Mouse (Mus musculus) megakaryocyte progenitor cell, adult 5-6 weeks (primary cell): ENCODE measurements at regions not wholly inside any gene's neighbourhood (a gene's known extent, or its start where the extent isn't known, plus 50 kb on each side); places are given as distances from the start of the nearest gene placed in this dataset.
A peak's percentile ranks its signal among the peaks of the same experiment; 100 is the strongest.
"Not testable (repeated sequence)": the region's sequence is repeated elsewhere in the genome, so short reads cannot be mapped to it uniquely, and the experiment has no call there.

Source experiments
- ATAC-seq: replicated peaks from 2 replicates; pipeline ENCODE4 v1.8.0; 2016; ENCODE audit warnings: mild to moderate bottlenecking, moderate TSS enrichment, inconsistent platforms; ENCODE audit not compliant: poor library complexity

- no peak for ATAC-seq
Measured at GRCm38 (mm10) chr8:90058631-90059166, 289.4 kb downstream of the Tox3 start.

GRCm38 (mm10) chr8:90056331-90056730, 291.8 kb downstream of the Tox3 start:
- no peak for ATAC-seq

GRCm38 (mm10) chr8:90046779-90047178, 301.4 kb downstream of the Tox3 start:
- no peak for ATAC-seq

GRCm38 (mm10) chr8:90036436-90036835, 311.7 kb downstream of the Tox3 start:
- no peak for ATAC-seq

- no peak for ATAC-seq
Measured at GRCm38 (mm10) chr8:90032572-90032971, 315.6 kb downstream of the Tox3 start.

GRCm38 (mm10) chr8:90031220-90031619, 316.9 kb downstream of the Tox3 start:
- no peak for ATAC-seq

GRCm38 (mm10) chr8:90017958-90018357, 330.2 kb downstream of the Tox3 start:
- not testable (repeated sequence) for ATAC-seq

GRCm38 (mm10) chr8:90013755-90014154, 334.4 kb downstream of the Tox3 start:
- ATAC-seq: no peak

- ATAC-seq: no peak
Measured at GRCm38 (mm10) chr8:90011682-90012409, 336.3 kb downstream of the Tox3 start.

- no peak for ATAC-seq
Measured at GRCm38 (mm10) chr8:90009431-90009830, 338.7 kb downstream of the Tox3 start.

GRCm38 (mm10) chr8:90000899-90001640, 347.1 kb downstream of the Tox3 start:
- peak; percentile 95 for ATAC-seq

GRCm38 (mm10) chr8:89993743-89994142, 354.4 kb downstream of the Tox3 start:
- no peak for ATAC-seq

- ATAC-seq: no peak
Measured at GRCm38 (mm10) chr8:89983859-89984258, 364.3 kb downstream of the Tox3 start.

GRCm38 (mm10) chr8:89982551-89982950, 365.6 kb downstream of the Tox3 start:
- no peak for ATAC-seq

GRCm38 (mm10) chr8:89981320-89981719, 366.8 kb downstream of the Tox3 start:
- no peak for ATAC-seq

GRCm38 (mm10) chr8:89980441-89980840, 367.7 kb downstream of the Tox3 start:
- no peak for ATAC-seq

GRCm38 (mm10) chr8:89962799-89963198, 385.3 kb downstream of the Tox3 start:
- ATAC-seq: no peak

GRCm38 (mm10) chr8:89957486-89957885, 390.7 kb downstream of the Tox3 start:
- no peak for ATAC-seq

- ATAC-seq: no peak
Measured at GRCm38 (mm10) chr8:89956482-89957020, 391.6 kb downstream of the Tox3 start.

- no peak for ATAC-seq
Measured at GRCm38 (mm10) chr8:89938836-89939235, 409.3 kb downstream of the Tox3 start.

GRCm38 (mm10) chr8:89934521-89934920, 413.6 kb downstream of the Tox3 start:
- ATAC-seq: no peak
